Mouse (Mus musculus): ENCODE results near the gene Vmn2r28. TPM values are rescaled to one million over a fixed set of nuclear protein-coding genes. Genes with fewer than 3 reads are reported as not detected.
"Not testable (repeated sequence)": the region's sequence is repeated elsewhere in the genome, so short reads cannot be mapped to it uniquely, and the experiment has no call there.

Gene Vmn2r28
- polyA plus RNA-seq (2016; fragmentation: Nextera tagmentation; extraction: Ambion mirVana): not detected in 2 replicates

GRCm38 (mm10) chr7:5493856-5494255 is at the start of gene Vmn2r28:
Gene Vmn2r28 (minus strand): TSS chr7:5493956.
- not testable (repeated sequence) for DNase-seq (ENCODE audit: low spot score); H3K4me3 ChIP-seq; H3K4me1 ChIP-seq; H3K9me3 ChIP-seq (replicated peaks); H3K27ac ChIP-seq; H3K36me3 ChIP-seq; H3K27me3 ChIP-seq (ENCODE audit: low read depth, poor library complexity, severe bottlenecking)

GRCm38 (mm10) chr7:5540770-5541436 is 47.1 kb upstream of the Vmn2r28 start:
- not testable (repeated sequence) for DNase-seq (ENCODE audit: low spot score); H3K9me3 ChIP-seq (replicated peaks); H3K36me3 ChIP-seq; H3K4me3 ChIP-seq; H3K4me1 ChIP-seq; H3K27me3 ChIP-seq (ENCODE audit: low read depth, poor library complexity, severe bottlenecking); H3K27ac ChIP-seq
- WGBS: 64% methylated on average over 3 of the region's 3 CpGs

- Histone ChIP-seq H3K4me1 (no peaks in the 10 kb centered on the region), H3K36me3 (no peaks in the 10 kb centered on the region), H3K9me3 (replicated peaks) (peaks cover 10% of the 10 kb centered on the region; the same call in 1 of the 2 replicates), H3K27ac (no peak within 1 kb of the TSS), H3K4me3 (no peak within 1 kb of the TSS), H3K27me3 (ENCODE audit: low read depth, poor library complexity, severe bottlenecking) (no peaks in the 10 kb centered on the region)
- DNase-seq (ENCODE audit: low spot score): no peak
Measured at GRCm38 (mm10) chr7:5456674-5457073, 37.1 kb downstream of the Vmn2r28 start, which contains the start of gene Vmn1r59. Gene Vmn1r59 (minus strand): TSS chr7:5456774.

- not testable (repeated sequence) for H3K36me3 ChIP-seq; H3K27ac ChIP-seq; DNase-seq (ENCODE audit: low spot score); H3K4me3 ChIP-seq; H3K27me3 ChIP-seq (ENCODE audit: low read depth, poor library complexity, severe bottlenecking); H3K4me1 ChIP-seq
- WGBS: 77% methylated on average over 3 of the region's 3 CpGs
- H3K9me3 ChIP-seq (replicated peaks): peaks cover 13% of the 10 kb centered on the region; the same call in 1 of the 2 replicates
Measured at GRCm38 (mm10) chr7:5454011-5454410, 39.7 kb downstream of the Vmn2r28 start.

- Histone ChIP-seq H3K4me3 (no peak overlapping the region), H3K4me1 (no peaks in the 10 kb centered on the region), H3K9me3 (replicated peaks) (peaks cover 4% of the 10 kb centered on the region; the same call in 1 of the 2 replicates), H3K27me3 (ENCODE audit: low read depth, poor library complexity, severe bottlenecking) (no peaks in the 10 kb centered on the region), H3K36me3 (no peaks in the 10 kb centered on the region), H3K27ac (no peak overlapping the region)
- DNase-seq (ENCODE audit: low spot score): no peak
Measured at GRCm38 (mm10) chr7:5448627-5449026, 45.1 kb downstream of the Vmn2r28 start.

Other genes with a start within 250 kb of the Vmn2r28 start
- not detected in 2 replicates for gene Gm5065, start 143.4 kb downstream of the Vmn2r28 start, polyA plus RNA-seq (2016; fragmentation: Nextera tagmentation; extraction: Ambion mirVana)
- gene Nlrp2, start 142.9 kb downstream of the Vmn2r28 start, polyA plus RNA-seq (2016; fragmentation: Nextera tagmentation; extraction: Ambion mirVana): not detected in 2 replicates
- gene Vmn1r58, start 80.6 kb downstream of the Vmn2r28 start, polyA plus RNA-seq (2016; fragmentation: Nextera tagmentation; extraction: Ambion mirVana): not detected in 2 replicates
- gene Vmn1r59, start 37.2 kb downstream of the Vmn2r28 start, polyA plus RNA-seq (2016; fragmentation: Nextera tagmentation; extraction: Ambion mirVana): not detected in 2 replicates
- not detected in 2 replicates for gene Vmn1r60, start 53.4 kb upstream of the Vmn2r28 start, polyA plus RNA-seq (2016; fragmentation: Nextera tagmentation; extraction: Ambion mirVana)
- gene Vmn1r61, start 119.3 kb upstream of the Vmn2r28 start, polyA plus RNA-seq (2016; fragmentation: Nextera tagmentation; extraction: Ambion mirVana): not detected in 2 replicates
- not detected in 2 replicates for gene Vmn1r62, start 179.7 kb upstream of the Vmn2r28 start, polyA plus RNA-seq (2016; fragmentation: Nextera tagmentation; extraction: Ambion mirVana)

All from limb, embryonic 10.5 days (tissue).